16 mouse cellular contexts compared by ENCODE assay signal in genomic region chr13:95038200-95038599, GRCm38 (mm10).
DNase-seq lines count a peak whose midpoint lies in the region; ATAC-seq and TF ChIP-seq lines count a peak whose summit lies in the region.
"Had no signal": no experiment of that assay in that cellular context is flagged by ENCODE, and none has a peak within 500 bp of the region (broad histone marks: within the 10 kb centered on the region; RNA-seq: fewer than 3 reads in every experiment).

No protein-coding gene starts in this region.

- WGBS in lung, embryonic 14.5 days = 45% methylated on average over 4 of the region's 4 CpGs

- DNase-seq in lung, embryonic 14.5 days = peak; percentile 54
- no peak for DNase-seq in lung, adult 18-20 months
- DNase-seq in Muller cell, postnatal 12 days (ENCODE audit: inconsistent ontology term) = peak; percentile 17
- DNase-seq in gastrocnemius, postnatal 10 days = no peak
- no peak for DNase-seq in right cerebral cortex, postnatal 10 days (ENCODE audit: low spot score in 2 of 2)
- DNase-seq: adrenal gland, postnatal 14 days; cerebellum, adult 18-20 months; cerebellum, postnatal 10 days; heart, postnatal 14 days had no signal

- no peak for TF ChIP-seq CTCF in lung, embryonic 14.5 days (IDR thresholded peaks at IDR 0.05; ENCODE audit: low read depth)
- no peak for TF ChIP-seq CTCF in bone marrow macrophage, adult 2 months (IDR thresholded peaks at IDR 0.05; ENCODE audit: low read depth, low read length)

- no peak for TF ChIP-seq POLR2A in bone marrow macrophage, adult 2 months (IDR thresholded peaks at IDR 0.05; ENCODE audit: borderline replicate concordance, low read depth, low read length)

- H3K27me3 ChIP-seq in lung, embryonic 14.5 days (ENCODE audit: insufficient read depth, low read length) = no peaks in the 10 kb centered on the region
- H3K27me3 ChIP-seq: embryonic facial prominence, embryonic 12.5 days; forebrain, embryonic 15.5 days; hindbrain, embryonic 15.5 days had no signal

- no peaks in the 10 kb centered on the region for H3K4me1 ChIP-seq in lung, embryonic 14.5 days (ENCODE audit: insufficient read depth)
- peaks cover 44% of the 10 kb centered on the region for H3K4me1 ChIP-seq in bone marrow macrophage, adult 2 months (ENCODE audit: control insufficient read depth, insufficient read depth, low read length)
- H3K4me1 ChIP-seq: embryonic facial prominence, embryonic 12.5 days; forebrain, embryonic 15.5 days; hindbrain, embryonic 15.5 days had no signal

- H3K9me3 ChIP-seq in lung, embryonic 14.5 days (ENCODE audit: low read depth, low read length) = no peaks in the 10 kb centered on the region
- H3K9me3 ChIP-seq: embryonic facial prominence, embryonic 12.5 days; forebrain, embryonic 15.5 days; hindbrain, embryonic 15.5 days had no signal

- no peak overlapping the region for H3K4me2 ChIP-seq in lung, embryonic 14.5 days
- H3K4me2 ChIP-seq: embryonic facial prominence, embryonic 12.5 days; forebrain, embryonic 15.5 days; hindbrain, embryonic 15.5 days had no signal

- ATAC-seq in lung, embryonic 14.5 days (ENCODE audit: insufficient read depth) = no peak
- ATAC-seq in megakaryocyte progenitor cell, adult 5-6 weeks (replicated peaks; ENCODE audit: poor library complexity) = peak; percentile 39; the same call in 1 of the 2 replicates
- ATAC-seq: forebrain, embryonic 15.5 days; inflammation-experienced regulatory T-cells, adult 6 months; intestine, postnatal 0 days had no signal

- H3K27ac ChIP-seq in lung, embryonic 14.5 days (ENCODE audit: low read depth) = no peak overlapping the region
- H3K27ac ChIP-seq in bone marrow macrophage, adult 2 months (ENCODE audit: insufficient read depth, low read depth, low read length) = peak overlapping the region; percentile 70
- H3K27ac ChIP-seq: embryonic facial prominence, embryonic 12.5 days; forebrain, embryonic 15.5 days; hindbrain, embryonic 15.5 days had no signal

- H3K9ac ChIP-seq in lung, embryonic 14.5 days = no peak overlapping the region
- H3K9ac ChIP-seq: embryonic facial prominence, embryonic 12.5 days; forebrain, embryonic 15.5 days; hindbrain, embryonic 15.5 days had no signal

- no peak overlapping the region for H3K4me3 ChIP-seq in lung, embryonic 14.5 days (ENCODE audit: low read depth, low read length)
- H3K4me3 ChIP-seq in bone marrow macrophage, adult 2 months (ENCODE audit: insufficient read depth, low read length) = no peak overlapping the region
- H3K4me3 ChIP-seq: embryonic facial prominence, embryonic 12.5 days; forebrain, embryonic 15.5 days; hindbrain, embryonic 15.5 days had no signal

- no peaks in the 10 kb centered on the region for H3K36me3 ChIP-seq in lung, embryonic 14.5 days (ENCODE audit: insufficient read depth)
- H3K36me3 ChIP-seq: embryonic facial prominence, embryonic 12.5 days; forebrain, embryonic 15.5 days; hindbrain, embryonic 15.5 days had no signal

Comparison
In these comparisons a context has a peak if more than half of its experiments do, and no peak if none do; other contexts are left out.
1. DNase-seq: peak in lung, embryonic 14.5 days (single experiment) and Muller cell, postnatal 12 days (single experiment); none in lung, adult 18-20 months (0 of 2), gastrocnemius, postnatal 10 days (single experiment) and right cerebral cortex, postnatal 10 days (0 of 2).